Mouse (Mus musculus): ENCODE data around the gene Stpg2. TPM values are rescaled to one million over a fixed set of nuclear protein-coding genes. Genes with fewer than 3 reads are reported as not detected.
A peak's percentile ranks its signal among the peaks of the same experiment; 100 is the strongest.
"Not testable (repeated sequence)": the region's sequence is repeated elsewhere in the genome, so short reads cannot be mapped to it uniquely, and the experiment has no call there.

Gene Stpg2
- polyA plus RNA-seq, 1 experiment from 2014 or later = not detected

- H3K9me3 ChIP-seq = no peaks in the 10 kb centered on the region
- H3K4me3 ChIP-seq = no peak overlapping the region
- no peaks in the 10 kb centered on the region for H3K4me1 ChIP-seq (replicated peaks)
- no peak overlapping the region for H3K9ac ChIP-seq
- H3K36me3 ChIP-seq = no peaks in the 10 kb centered on the region
- no peak for ATAC-seq (ENCODE audit: low read depth)
- no peak overlapping the region for H3K4me2 ChIP-seq
- H3K27ac ChIP-seq (replicated peaks) = no peak overlapping the region
- H3K27me3 ChIP-seq = no peaks in the 10 kb centered on the region
- WGBS = 56% methylated on average over 5 of the region's 5 CpGs
Measured at GRCm38 (mm10) chr3:139663712-139664245, 458.3 kb downstream of the Stpg2 start.

GRCm38 (mm10) chr3:139665047-139665446 is 459.6 kb downstream of the Stpg2 start:
- H3K4me2 ChIP-seq = no peak overlapping the region
- 97% methylated on average over 3 of the region's 3 CpGs for whole genome bisulfite sequencing
- H3K36me3 ChIP-seq = no peaks in the 10 kb centered on the region
- no peaks in the 10 kb centered on the region for H3K4me1 ChIP-seq (replicated peaks)
- no peak for ATAC-seq (ENCODE audit: low read depth)
- H3K27ac ChIP-seq (replicated peaks) = no peak overlapping the region
- no peaks in the 10 kb centered on the region for H3K9me3 ChIP-seq
- no peak overlapping the region for H3K9ac ChIP-seq
- H3K4me3 ChIP-seq = no peak overlapping the region
- H3K27me3 ChIP-seq = no peaks in the 10 kb centered on the region

GRCm38 (mm10) chr3:139676192-139676591 is 470.7 kb downstream of the Stpg2 start:
- no peak overlapping the region for H3K27ac ChIP-seq (replicated peaks)
- ATAC-seq (ENCODE audit: low read depth) = no peak
- no peaks in the 10 kb centered on the region for H3K27me3 ChIP-seq
- WGBS = 82% methylated on average over 3 of the region's 3 CpGs
- H3K9me3 ChIP-seq = no peaks in the 10 kb centered on the region
- H3K36me3 ChIP-seq = no peaks in the 10 kb centered on the region
- H3K4me3 ChIP-seq = no peak overlapping the region
- no peaks in the 10 kb centered on the region for H3K4me1 ChIP-seq (replicated peaks)
- no peak overlapping the region for H3K9ac ChIP-seq
- H3K4me2 ChIP-seq = no peak overlapping the region

GRCm38 (mm10) chr3:139676723-139677122 is 471.2 kb downstream of the Stpg2 start:
- no peak overlapping the region for H3K9ac ChIP-seq
- no peak overlapping the region for H3K27ac ChIP-seq (replicated peaks)
- H3K4me3 ChIP-seq = no peak overlapping the region
- 83% methylated on average over 1 of the region's 1 CpGs for WGBS
- no peaks in the 10 kb centered on the region for H3K4me1 ChIP-seq (replicated peaks)
- no peaks in the 10 kb centered on the region for H3K27me3 ChIP-seq
- H3K9me3 ChIP-seq = no peaks in the 10 kb centered on the region
- no peaks in the 10 kb centered on the region for H3K36me3 ChIP-seq
- ATAC-seq (ENCODE audit: low read depth) = no peak
- no peak overlapping the region for H3K4me2 ChIP-seq

- not testable (repeated sequence) for H3K27ac ChIP-seq (replicated peaks); H3K9me3 ChIP-seq; H3K36me3 ChIP-seq; H3K4me3 ChIP-seq; H3K9ac ChIP-seq; H3K27me3 ChIP-seq; ATAC-seq (ENCODE audit: low read depth); H3K4me1 ChIP-seq (replicated peaks); H3K4me2 ChIP-seq
- 94% methylated on average over 3 of the region's 3 CpGs for WGBS
Measured at GRCm38 (mm10) chr3:139704238-139704637, 498.7 kb downstream of the Stpg2 start.

GRCm38 (mm10) chr3:139707396-139707795 is 501.9 kb downstream of the Stpg2 start:
- not testable (repeated sequence) for ATAC-seq (ENCODE audit: low read depth); H3K4me2 ChIP-seq; H3K9me3 ChIP-seq; H3K27me3 ChIP-seq; H3K9ac ChIP-seq; H3K4me3 ChIP-seq; H3K36me3 ChIP-seq; H3K4me1 ChIP-seq (replicated peaks); H3K27ac ChIP-seq (replicated peaks)
- 97% methylated on average over 4 of the region's 4 CpGs for WGBS

- H3K36me3 ChIP-seq = no peaks in the 10 kb centered on the region
- WGBS = 86% methylated on average over 4 of the region's 4 CpGs
- no peaks in the 10 kb centered on the region for H3K9me3 ChIP-seq
- H3K4me1 ChIP-seq (replicated peaks) = no peaks in the 10 kb centered on the region
- H3K27ac ChIP-seq (replicated peaks) = no peak overlapping the region
- H3K4me2 ChIP-seq = no peak overlapping the region
- no peak overlapping the region for H3K9ac ChIP-seq
- H3K27me3 ChIP-seq = no peaks in the 10 kb centered on the region
- H3K4me3 ChIP-seq = no peak overlapping the region
- ATAC-seq (ENCODE audit: low read depth) = no peak
Measured at GRCm38 (mm10) chr3:139709794-139710193, 504.3 kb downstream of the Stpg2 start.

GRCm38 (mm10) chr3:139728751-139729150 is 523.3 kb downstream of the Stpg2 start:
- 41% methylated on average over 7 of the region's 7 CpGs for WGBS

GRCm38 (mm10) chr3:139729248-139729647 is 523.8 kb downstream of the Stpg2 start:
- Histone ChIP-seq H3K4me1 (replicated peaks) (0 out of 2 replicates have a peak, but pooled peaks cover 5% of the 10 kb centered on the region), H3K4me2 (no peak overlapping the region), H3K4me3 (no peak overlapping the region), H3K36me3 (no peaks in the 10 kb centered on the region), H3K27me3 (no peaks in the 10 kb centered on the region), H3K9me3 (no peaks in the 10 kb centered on the region), H3K27ac (replicated peaks) (no peak overlapping the region), H3K9ac (no peak overlapping the region)
- 27% methylated on average over 5 of the region's 5 CpGs for WGBS
- ATAC-seq (ENCODE audit: low read depth) = peak; percentile 82

More at GRCm38 (mm10) chr3:139728751-139729150, 523.3 kb downstream of the Stpg2 start:
- Histone ChIP-seq H3K4me3 (no peak overlapping the region), H3K9ac (no peak overlapping the region), H3K4me1 (replicated peaks) (0 out of 2 replicates have a peak, but pooled peaks cover 5% of the 10 kb centered on the region), H3K4me2 (no peak overlapping the region), H3K27ac (replicated peaks) (no peak overlapping the region), H3K9me3 (no peaks in the 10 kb centered on the region), H3K36me3 (no peaks in the 10 kb centered on the region), H3K27me3 (no peaks in the 10 kb centered on the region)
- peak; percentile 61 for ATAC-seq (ENCODE audit: low read depth)

GRCm38 (mm10) chr3:139733156-139733555 is 527.7 kb downstream of the Stpg2 start:
- Histone ChIP-seq H3K27ac (replicated peaks) (no peak overlapping the region), H3K9me3 (no peaks in the 10 kb centered on the region), H3K4me2 (no peak overlapping the region), H3K36me3 (no peaks in the 10 kb centered on the region), H3K4me1 (replicated peaks) (0 out of 2 replicates have a peak, but pooled peaks cover 5% of the 10 kb centered on the region), H3K27me3 (no peaks in the 10 kb centered on the region), H3K9ac (no peak overlapping the region), H3K4me3 (no peak overlapping the region)
- ATAC-seq (ENCODE audit: low read depth) = no peak
- 86% methylated on average over 2 of the region's 2 CpGs for WGBS

- Histone ChIP-seq H3K27me3 (no peaks in the 10 kb centered on the region), H3K4me3 (no peak overlapping the region), H3K9me3 (no peaks in the 10 kb centered on the region), H3K36me3 (no peaks in the 10 kb centered on the region), H3K4me2 (no peak overlapping the region), H3K27ac (replicated peaks) (no peak overlapping the region), H3K4me1 (replicated peaks) (no peaks in the 10 kb centered on the region), H3K9ac (no peak overlapping the region)
- no peak for ATAC-seq (ENCODE audit: low read depth)
- 95% methylated on average over 4 of the region's 4 CpGs for WGBS
Measured at GRCm38 (mm10) chr3:139739388-139739787, 533.9 kb downstream of the Stpg2 start.
